Mouse (Mus musculus) myocyte (in vitro differentiated cells): ENCODE data around the gene Srsf1. TPM values are rescaled to one million over a fixed set of nuclear protein-coding genes. Genes with fewer than 3 reads are reported as not detected.
A peak's percentile ranks its signal among the peaks of the same experiment; 100 is the strongest.

Source experiments
- H3K27me3 ChIP-seq: one replicate; pipeline ENCODE4 v1.6.1; 2011; ENCODE audit not compliant: control insufficient read depth, insufficient read depth, insufficient read length
- H3K36me3 ChIP-seq: one replicate; pipeline ENCODE4 v1.6.1; 2011; ENCODE audit not compliant: control insufficient read depth, insufficient read depth
- H3K4me2 ChIP-seq: one replicate; pipeline ENCODE4 v1.6.1; 2011; ENCODE audit warnings: low read depth, control low read depth
- H3K4me3 ChIP-seq: one replicate; pipeline ENCODE4 v1.5.1; 2011; ENCODE audit warnings: mild to moderate bottlenecking, control low read depth, moderate library complexity
- H3K79me2 ChIP-seq: one replicate; pipeline ENCODE4 v1.6.1; 2011; ENCODE audit not compliant: control insufficient read depth, insufficient read depth
- H3ac ChIP-seq: one replicate; pipeline ENCODE4 v1.6.1; 2011; ENCODE audit not compliant: control insufficient read depth, insufficient read length
- CEBPB ChIP-seq: IDR thresholded peaks from 2 replicates; pipeline ENCODE4 v1.6.1; 2011; ENCODE audit warnings: mild to moderate bottlenecking, moderate library complexity; ENCODE audit not compliant: poor library complexity, insufficient read depth, severe bottlenecking
- E2F4 ChIP-seq: IDR thresholded peaks from one replicate; pipeline ENCODE4 v1.6.1; 2011; ENCODE audit warnings: mild to moderate bottlenecking, control low read depth, moderate library complexity; ENCODE audit not compliant: insufficient read depth
- MAX ChIP-seq: IDR thresholded peaks from one replicate; pipeline ENCODE4 v1.6.1; 2011; ENCODE audit warnings: low read depth, mild to moderate bottlenecking, control low read depth
- MYOD1 ChIP-seq, 3 experiments: IDR thresholded peaks; one replicate each; pipeline ENCODE4 v1.6.1; 2011; ENCODE audit warnings: control low read depth in 2 of 3, low read depth in 2 of 3, mild to moderate bottlenecking in 2 of 3, moderate library complexity in 1 of 3; ENCODE audit not compliant: insufficient read length in 2 of 3, control insufficient read depth in 1 of 3
- MYOG ChIP-seq, 3 experiments: IDR thresholded peaks; one replicate each; pipeline ENCODE4 v1.6.1; 2011; ENCODE audit warnings: control low read depth in 2 of 3, low read depth in 2 of 3, mild to moderate bottlenecking in 2 of 3; ENCODE audit not compliant: insufficient read length in 2 of 3, control insufficient read depth in 1 of 3, insufficient read depth in 1 of 3
- POLR2A ChIP-seq: IDR thresholded peaks from one replicate; pipeline ENCODE4 v1.6.1; 2011; ENCODE audit warnings: low read depth, mild to moderate bottlenecking, control low read depth, moderate library complexity; ENCODE audit not compliant: insufficient read length
- POLR2AphosphoS2 ChIP-seq: IDR thresholded peaks from one replicate; pipeline ENCODE4 v1.6.1; 2011; ENCODE audit warnings: low read depth, control low read depth; ENCODE audit not compliant: insufficient read length
- REST ChIP-seq: IDR thresholded peaks from one replicate; pipeline ENCODE4 v1.6.1; 2011; ENCODE audit warnings: mild to moderate bottlenecking, control low read depth, moderate library complexity; ENCODE audit not compliant: insufficient read depth, insufficient read length
- SRF ChIP-seq: IDR thresholded peaks from one replicate; pipeline ENCODE4 v1.6.1; 2011; ENCODE audit warnings: low read depth; ENCODE audit not compliant: control insufficient read depth, insufficient read length
- TCF12 ChIP-seq: IDR thresholded peaks from one replicate; pipeline ENCODE4 v1.6.1; 2011; ENCODE audit warnings: mild to moderate bottlenecking, control low read depth; ENCODE audit not compliant: poor library complexity, insufficient read depth, severe bottlenecking
- TCF3 ChIP-seq: IDR thresholded peaks from one replicate; pipeline ENCODE4 v1.6.1; 2011; ENCODE audit warnings: low read depth, control low read depth; ENCODE audit not compliant: insufficient read length
- USF1 ChIP-seq: IDR thresholded peaks from one replicate; pipeline ENCODE4 v1.6.1; 2011; ENCODE audit warnings: low read depth, mild to moderate bottlenecking, control low read depth, moderate library complexity
- polyA plus RNA-seq: library from polyadenylated mRNA; unstranded; fragments of >200 nt; fragmentation: generic; extraction: Trizol; gene quantifications from one replicate; pipeline ENCODE4 v1.2.1, GENCODE M21; 2012; ENCODE audit warnings: missing spikeins

The Srsf1 gene
- polyA plus RNA-seq, 1 experiment: 69.9 TPM

- Histone ChIP-seq H3K79me2 (no peaks in the 10 kb centered on the region), H3K27me3 (no peaks in the 10 kb centered on the region), H3K4me3 (no peak overlapping the region), H3ac (no peak overlapping the region), H3K36me3 (no peaks in the 10 kb centered on the region), H3K4me2 (peak overlapping the region; percentile 28)
- TF ChIP-seq USF1 (no peak), MYOD1 (IDR thresholded peaks at IDR 0.05; ENCODE audit: control insufficient read depth in 1 of 3, insufficient read length in 2 of 3, low read depth in 2 of 3) (no peak), MYOG (IDR thresholded peaks at IDR 0.05; ENCODE audit: control insufficient read depth in 1 of 3, insufficient read depth in 1 of 3, insufficient read length in 2 of 3, low read depth in 2 of 3) (no peak), CEBPB (peak; percentile 95), SRF (no peak), REST (no peak), POLR2A (peak; percentile 44), POLR2AphosphoS2 (peak; percentile 55)
Observed at GRCm38 (mm10) chr11:88090293-88090692, 43.1 kb downstream of the Srsf1 start.

GRCm38 (mm10) chr11:88091949-88092348, 44.8 kb downstream of the Srsf1 start:
- Histone ChIP-seq H3ac (no peak overlapping the region), H3K36me3 (no peaks in the 10 kb centered on the region), H3K27me3 (no peaks in the 10 kb centered on the region), H3K4me3 (no peak overlapping the region), H3K79me2 (no peaks in the 10 kb centered on the region), H3K4me2 (no peak overlapping the region)
- no peak for TF ChIP-seq MYOG (IDR thresholded peaks at IDR 0.05; ENCODE audit: control insufficient read depth in 1 of 3, insufficient read depth in 1 of 3, insufficient read length in 2 of 3, low read depth in 2 of 3)
- TF ChIP-seq REST: no peak
- no peak for TF ChIP-seq MAX
- no peak for TF ChIP-seq TCF12
- no peak for TF ChIP-seq POLR2A
- no peak for TF ChIP-seq MYOD1 (IDR thresholded peaks at IDR 0.05; ENCODE audit: control insufficient read depth in 1 of 3, insufficient read length in 2 of 3, low read depth in 2 of 3)
- TF ChIP-seq TCF3: no peak
- no peak for TF ChIP-seq E2F4
- TF ChIP-seq CEBPB: no peak
- TF ChIP-seq POLR2AphosphoS2: no peak
- no peak for TF ChIP-seq USF1
- TF ChIP-seq SRF: no peak

GRCm38 (mm10) chr11:88097173-88097572, 50.0 kb downstream of the Srsf1 start:
- peak overlapping the region; percentile 48 for H3K4me2 ChIP-seq
- no peak overlapping the region for H3K4me3 ChIP-seq
- H3K79me2 ChIP-seq: peaks cover 20% of the 10 kb centered on the region
- no peak overlapping the region for H3ac ChIP-seq
- TF ChIP-seq SRF: no peak
- no peak for TF ChIP-seq MAX
- no peak for TF ChIP-seq USF1
- no peak for TF ChIP-seq CEBPB
- TF ChIP-seq POLR2AphosphoS2: no peak
- no peak for TF ChIP-seq POLR2A
- TF ChIP-seq MYOG (IDR thresholded peaks at IDR 0.05; ENCODE audit: control insufficient read depth in 1 of 3, insufficient read depth in 1 of 3, insufficient read length in 2 of 3, low read depth in 2 of 3): peak; percentile 12 to 50 (median 45)
- TF ChIP-seq REST: no peak
- no peak for TF ChIP-seq TCF3
- peak in 2 of 3 experiments; percentile 57 to 79 for TF ChIP-seq MYOD1 (IDR thresholded peaks at IDR 0.05; ENCODE audit: control insufficient read depth in 1 of 3, insufficient read length in 2 of 3, low read depth in 2 of 3)
- no peak for TF ChIP-seq TCF12
- H3K27me3 ChIP-seq: no peaks in the 10 kb centered on the region
- H3K36me3 ChIP-seq: no peaks in the 10 kb centered on the region

- H3ac ChIP-seq: peak within 1 kb of the TSS; percentile 85
- TF ChIP-seq MYOD1 (IDR thresholded peaks at IDR 0.05; ENCODE audit: control insufficient read depth in 1 of 3, insufficient read length in 2 of 3, low read depth in 2 of 3): no peak
- no peak for TF ChIP-seq MAX
- no peak for TF ChIP-seq MYOG (IDR thresholded peaks at IDR 0.05; ENCODE audit: control insufficient read depth in 1 of 3, insufficient read depth in 1 of 3, insufficient read length in 2 of 3, low read depth in 2 of 3)
- TF ChIP-seq POLR2AphosphoS2: no peak
- no peaks in the 10 kb centered on the region for H3K27me3 ChIP-seq
- H3K79me2 ChIP-seq: peaks cover 24% of the 10 kb centered on the region
- H3K36me3 ChIP-seq: no peaks in the 10 kb centered on the region
- peak within 1 kb of the TSS; percentile 47 for H3K4me3 ChIP-seq
- H3K4me2 ChIP-seq: peak within 1 kb of the TSS; percentile 90
Observed at GRCm38 (mm10) chr11:88098021-88098729, 51.0 kb downstream of the Srsf1 start, which contains the start of gene Cuedc1. Gene Cuedc1 (plus strand): TSS chr11:88098058.
